Mouse (Mus musculus) heart, embryonic 11.5 days (tissue): ENCODE measurements around the gene Tcf25. TPM values are rescaled to one million over a fixed set of nuclear protein-coding genes. Genes with fewer than 3 reads are reported as not detected.
"Not testable (repeated sequence)": the region's sequence is repeated elsewhere in the genome, so short reads cannot be mapped to it uniquely, and the experiment has no call there.

Experiments used
- ATAC-seq: fragments of 200-750 bp; cut with Nextera tagmentation; replicated peaks from 2 replicates; pipeline ENCODE4 v1.8.0; 2017; ENCODE audit warnings: moderate library complexity; ENCODE audit not compliant: insufficient number of reproducible peaks, low FRiP score, low TSS enrichment
- H3K27ac ChIP-seq: fragments of 300-500 bp; sonication (generic); 2 replicates; pipeline ENCODE4 v1.5.1; 2014; ENCODE audit warnings: mild to moderate bottlenecking, low read depth, low read length
- H3K27me3 ChIP-seq: fragments of 300-500 bp; sonication (generic); 2 replicates; pipeline ENCODE4 v1.6.1; 2014; ENCODE audit warnings: mild to moderate bottlenecking, low read length, mixed read lengths; ENCODE audit not compliant: control insufficient read depth, insufficient read depth
- H3K36me3 ChIP-seq: fragments of 300-500 bp; sonication (generic); 2 replicates; pipeline ENCODE4 v1.6.1; 2014; ENCODE audit warnings: mild to moderate bottlenecking, low read length, moderate library complexity, mixed read lengths; ENCODE audit not compliant: control insufficient read depth, insufficient read depth
- H3K4me1 ChIP-seq: fragments of 300-500 bp; sonication (generic); 2 replicates; pipeline ENCODE4 v1.6.1; 2014; ENCODE audit warnings: low read length; ENCODE audit not compliant: control insufficient read depth, insufficient read depth
- H3K4me2 ChIP-seq: fragments of 300-500 bp; sonication (generic); 2 replicates; pipeline ENCODE4 v1.6.1; 2014; ENCODE audit warnings: mild to moderate bottlenecking, moderate library complexity
- H3K4me3 ChIP-seq: fragments of 300-500 bp; sonication (generic); 2 replicates; pipeline ENCODE4 v1.5.1; 2014; ENCODE audit warnings: low read depth, low read length
- H3K9ac ChIP-seq: fragments of 300-500 bp; sonication (generic); 2 replicates; pipeline ENCODE4 v1.6.1; 2014; ENCODE audit warnings: mild to moderate bottlenecking, low read depth, low read length, moderate library complexity
- H3K9me3 ChIP-seq: fragments of 300-500 bp; sonication (generic); replicated peaks from 2 replicates; pipeline ENCODE4 v1.6.1; 2016; ENCODE audit warnings: low read length; ENCODE audit not compliant: control insufficient read depth
- WGBS: fragments of 180-500 bp; shearing (Covaris S2); extraction: QIAGEN DNeasy Blood & Tissue Kit; methylation state at CpG from one replicate; pipeline ENCODE4 v1.1.7; 2014; ENCODE audit not compliant: insufficient replicate concordance; 5-methylcytosine and 5-hydroxymethylcytosine counted together
- polyA plus RNA-seq: library from polyadenylated mRNA; unstranded; fragments of >200 nt; fragmentation: Nextera tagmentation; extraction: Ambion mirVana; gene quantifications from 2 replicates; pipeline ENCODE4 v1.2.1, GENCODE M21; 2014

Gene Tcf25
- polyA plus RNA-seq, 1 experiment from 2014 or later: 148 TPM

DNA sequence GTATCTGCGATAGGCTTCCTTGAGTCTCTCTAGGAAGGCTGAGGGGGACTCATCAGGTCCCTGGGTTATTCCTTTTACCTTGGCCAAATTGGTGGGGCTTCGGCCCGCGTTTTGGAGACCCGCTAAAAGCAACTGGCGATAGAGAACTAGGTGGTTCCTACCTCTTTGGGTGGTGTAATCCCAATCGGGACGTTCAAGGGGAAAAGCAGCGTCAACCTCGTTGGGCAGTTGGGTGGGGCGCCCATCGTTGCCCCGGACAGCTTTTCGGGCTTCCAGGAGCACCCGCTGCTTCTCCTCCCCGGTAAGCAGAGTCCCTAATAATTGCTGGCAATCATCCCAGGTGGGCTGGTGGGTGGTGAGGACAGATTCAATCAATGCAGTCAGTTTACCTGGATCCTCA is 58.8 kb downstream of the Tcf25 start:
- Histone ChIP-seq H3K36me3 (no peaks in the 10 kb centered on the region), H3K4me3 (no peak overlapping the region), H3K4me1 (no peaks in the 10 kb centered on the region), H3K9me3 (peaks cover 25% of the 10 kb centered on the region), H3K27me3 (no peaks in the 10 kb centered on the region), H3K27ac (no peak overlapping the region), H3K4me2 (no peak overlapping the region), H3K9ac (no peak overlapping the region)
- 95% methylated on average over 16 of the region's 16 CpGs for WGBS
- no peak for ATAC-seq

DNA sequence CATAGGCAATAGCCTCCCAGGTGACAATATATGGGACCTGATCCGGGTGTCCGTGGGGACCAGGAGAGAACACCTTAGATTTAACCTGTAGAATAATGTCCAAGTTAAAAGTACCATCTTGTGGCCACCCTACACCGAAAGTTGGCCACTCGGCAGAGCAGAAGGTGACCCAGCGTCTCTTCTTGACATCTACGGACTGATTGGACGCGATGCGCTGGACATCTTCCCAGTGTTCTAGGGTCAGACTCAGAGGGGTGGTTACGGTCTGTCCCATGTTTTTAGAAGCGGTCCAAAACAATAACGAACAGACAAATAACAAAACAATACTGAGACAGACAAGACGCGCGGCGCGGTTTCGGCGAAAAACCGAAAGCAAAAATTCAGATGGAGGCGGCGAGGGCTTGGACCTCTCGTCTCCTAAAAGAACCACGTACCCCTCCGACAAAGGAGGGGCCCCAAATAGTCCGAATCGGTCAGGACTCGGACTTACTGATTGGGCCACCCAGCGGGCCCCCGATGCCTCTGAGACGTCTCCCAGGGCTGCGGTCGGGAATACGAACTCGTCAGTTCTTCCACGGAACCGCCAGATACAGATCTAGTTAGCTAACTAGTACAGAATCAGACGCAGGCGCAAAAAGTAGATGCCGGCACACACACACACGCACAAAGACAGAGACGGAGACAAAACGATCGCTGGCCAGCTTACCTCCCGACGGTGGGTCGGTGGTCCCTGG is 59.9 kb downstream of the Tcf25 start:
- WGBS: 93% methylated on average over 44 of the region's 47 CpGs
- not testable (repeated sequence) for ATAC-seq
- H3K9me3 ChIP-seq: peaks cover 15% of the 10 kb centered on the region

DNA sequence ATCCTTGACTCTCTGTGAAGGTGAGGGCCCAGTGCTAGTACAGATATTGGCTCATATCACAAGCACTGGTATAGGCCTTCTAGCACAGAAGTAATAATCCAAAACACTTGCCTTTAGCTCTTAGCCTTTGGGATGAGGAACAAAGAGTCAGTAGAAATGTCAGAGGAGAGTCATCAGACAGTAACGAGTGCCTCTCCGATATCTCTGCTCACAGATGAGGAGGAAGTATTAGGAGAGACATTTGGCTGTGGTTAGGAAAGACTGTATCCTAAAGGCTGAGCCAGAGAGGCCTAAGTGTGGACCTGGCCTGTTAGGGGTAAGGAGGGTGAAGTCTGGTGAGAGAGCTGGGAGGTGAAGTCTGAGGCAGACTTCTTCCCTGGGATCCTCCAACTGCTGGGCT is 68.2 kb downstream of the Tcf25 start:
- no peak for ATAC-seq
- WGBS: 85% methylated on average over 2 of the region's 2 CpGs
- Histone ChIP-seq H3K4me1 (peaks cover 15% of the 10 kb centered on the region), H3K9ac (no peak overlapping the region), H3K4me2 (no peak overlapping the region), H3K9me3 (no peaks in the 10 kb centered on the region), H3K27me3 (no peaks in the 10 kb centered on the region), H3K36me3 (no peaks in the 10 kb centered on the region), H3K4me3 (no peak overlapping the region), H3K27ac (no peak overlapping the region)

More for the DNA sequence above, 59.9 kb downstream of the Tcf25 start:
- not testable (repeated sequence) for H3K27me3 ChIP-seq, H3K4me1 ChIP-seq, H3K4me3 ChIP-seq, H3K36me3 ChIP-seq, H3K9ac ChIP-seq, H3K4me2 ChIP-seq, H3K27ac ChIP-seq

DNA sequence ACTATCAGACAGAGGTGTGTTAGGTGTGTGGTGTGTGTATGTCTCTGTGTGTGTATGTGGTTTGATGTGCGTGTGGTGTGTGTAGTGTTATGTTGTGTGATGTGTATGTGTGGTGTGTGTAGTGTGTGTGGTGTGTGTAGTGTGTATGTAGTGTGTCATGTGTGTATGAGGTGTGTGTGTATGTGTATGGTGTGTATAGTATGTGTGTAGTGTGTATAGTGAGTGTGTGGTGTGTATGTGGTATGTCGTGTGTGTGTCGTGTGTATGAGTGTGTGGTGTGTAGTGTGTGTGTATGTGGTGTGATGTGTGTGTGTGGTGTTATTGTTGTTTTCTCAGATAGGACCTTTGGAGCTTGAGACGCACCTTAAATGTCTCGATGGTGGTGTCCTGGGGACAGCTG is 68.8 kb downstream of the Tcf25 start:
- H3K9ac ChIP-seq: no peak overlapping the region
- H3K27ac ChIP-seq: no peak overlapping the region
- H3K27me3 ChIP-seq: no peaks in the 10 kb centered on the region
- H3K36me3 ChIP-seq: no peaks in the 10 kb centered on the region
- peak overlapping the region; percentile 76 for H3K4me2 ChIP-seq
- H3K9me3 ChIP-seq: no peaks in the 10 kb centered on the region
- H3K4me3 ChIP-seq: peak overlapping the region; percentile 56; the same call in 1 of the 2 replicates
- H3K4me1 ChIP-seq: peaks cover 20% of the 10 kb centered on the region
- WGBS: 84% methylated on average over 5 of the region's 5 CpGs
- ATAC-seq: no peak

DNA sequence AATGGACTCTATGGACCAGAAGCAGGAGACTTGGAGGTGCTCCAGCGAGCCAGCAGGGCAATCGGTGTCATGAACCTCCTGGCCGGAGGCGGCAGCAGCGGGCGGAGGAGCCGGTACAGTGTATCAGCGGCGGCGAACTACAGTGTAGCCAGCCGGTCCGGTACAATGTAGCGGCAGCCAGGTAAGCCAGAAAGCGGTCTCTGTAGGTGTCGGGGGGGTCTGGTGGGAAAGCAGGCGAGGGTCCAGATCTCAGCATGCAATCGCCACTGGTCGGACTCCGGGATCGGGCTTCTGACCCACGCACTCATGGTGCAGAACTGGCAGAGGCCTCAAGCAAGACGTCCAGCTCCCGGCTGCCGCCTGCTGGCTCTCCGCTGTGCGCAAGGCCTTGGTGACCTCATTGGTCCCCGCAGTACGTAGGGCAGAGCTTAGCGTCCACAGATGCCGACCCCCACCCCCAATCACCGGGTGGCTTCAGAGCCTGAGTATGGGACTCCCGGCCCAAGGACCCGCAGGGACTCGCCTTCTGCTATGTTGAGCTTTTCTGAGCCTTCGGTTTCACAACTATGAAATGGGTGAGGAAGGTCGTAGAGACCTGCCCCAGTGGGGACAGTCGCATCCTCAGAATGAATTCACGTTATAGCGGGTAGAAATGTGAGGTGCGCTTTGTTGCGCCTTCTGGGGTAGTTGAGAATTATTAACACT is 69.5 kb downstream of the Tcf25 start:
- Histone ChIP-seq H3K9me3 (no peaks in the 10 kb centered on the region), H3K27ac (peak overlapping the region; percentile 84), H3K36me3 (no peaks in the 10 kb centered on the region), H3K9ac (peak overlapping the region; percentile 91), H3K4me1 (peaks cover 22% of the 10 kb centered on the region), H3K4me3 (peak overlapping the region; percentile 56), H3K27me3 (no peaks in the 10 kb centered on the region), H3K4me2 (peak overlapping the region; percentile 76)
- 2% methylated on average over 41 of the region's 41 CpGs for WGBS
- ATAC-seq: peak; percentile 85

DNA sequence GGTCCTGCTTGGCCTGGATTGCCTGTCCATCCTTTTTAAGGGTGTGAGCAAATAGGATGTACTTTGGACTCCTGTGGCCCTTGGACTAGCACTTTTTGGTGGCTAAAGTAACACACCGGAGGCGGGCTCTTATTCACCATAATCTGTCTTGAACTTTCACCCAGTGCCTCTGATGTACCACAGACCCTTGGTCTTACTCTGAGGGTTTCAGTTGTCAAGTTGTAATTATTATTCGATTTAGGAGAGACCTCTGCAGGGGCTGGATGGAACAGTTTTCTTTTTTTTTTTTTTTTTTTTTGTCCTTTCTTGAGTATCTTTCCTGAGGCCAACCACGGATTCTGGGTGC is 70.0 kb downstream of the Tcf25 start:
- H3K9ac ChIP-seq: peak overlapping the region; percentile 91
- no peak overlapping the region for H3K27ac ChIP-seq
- H3K27me3 ChIP-seq: no peaks in the 10 kb centered on the region
- WGBS: 39% methylated on average over 4 of the region's 4 CpGs
- peak overlapping the region; percentile 76 for H3K4me2 ChIP-seq
- peak overlapping the region; percentile 56 for H3K4me3 ChIP-seq
- peaks cover 22% of the 10 kb centered on the region for H3K4me1 ChIP-seq
- H3K36me3 ChIP-seq: no peaks in the 10 kb centered on the region
- no peaks in the 10 kb centered on the region for H3K9me3 ChIP-seq
- ATAC-seq: no peak

DNA sequence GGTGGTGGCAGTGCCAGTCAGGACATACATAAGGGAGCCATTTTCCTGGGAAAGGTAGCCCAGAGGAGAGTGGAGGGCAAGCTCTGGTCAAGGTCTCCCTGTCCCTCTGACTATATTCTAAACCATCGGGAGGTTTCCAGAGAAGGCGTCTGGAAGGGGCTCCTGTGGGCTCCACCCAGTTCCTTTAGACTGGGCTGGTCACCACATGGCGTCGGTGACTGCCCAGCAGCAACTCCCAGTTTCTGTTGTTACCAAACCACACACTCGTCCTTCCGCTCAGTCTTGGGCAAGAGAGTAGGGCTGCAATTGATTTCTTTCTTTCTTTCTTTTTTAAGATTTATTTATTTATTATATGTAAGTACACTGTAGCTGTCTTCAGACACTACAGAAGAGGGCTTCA is 70.6 kb downstream of the Tcf25 start:
- no peak overlapping the region for H3K4me2 ChIP-seq
- peaks cover 22% of the 10 kb centered on the region for H3K4me1 ChIP-seq
- H3K27me3 ChIP-seq: no peaks in the 10 kb centered on the region
- H3K27ac ChIP-seq: no peak overlapping the region
- no peak for ATAC-seq
- H3K9ac ChIP-seq: no peak overlapping the region
- H3K4me3 ChIP-seq: no peak overlapping the region
- no peaks in the 10 kb centered on the region for H3K9me3 ChIP-seq
- 76% methylated on average over 6 of the region's 6 CpGs for WGBS
- no peaks in the 10 kb centered on the region; the same call in 1 of the 2 replicates for H3K36me3 ChIP-seq

DNA sequence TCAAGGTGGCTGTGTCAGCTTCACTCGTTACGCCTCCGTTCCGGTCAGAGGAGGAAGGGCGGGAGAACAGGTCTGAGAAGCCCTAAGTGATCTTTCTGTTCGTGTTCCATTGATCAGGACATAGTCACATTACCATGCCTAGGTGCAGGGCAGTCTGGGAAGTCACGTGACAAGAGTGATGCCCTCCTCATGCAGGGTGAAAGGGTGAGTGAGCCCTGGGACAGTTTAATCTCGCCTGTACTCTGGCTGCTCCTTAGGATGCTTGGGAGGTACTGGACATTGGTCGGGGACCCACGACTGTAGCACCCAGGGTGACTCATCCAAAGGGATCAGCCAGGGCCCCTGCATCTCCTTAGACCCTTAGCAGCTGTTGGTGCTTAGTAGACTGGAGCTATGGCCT is 72.4 kb downstream of the Tcf25 start:
- Histone ChIP-seq H3K27me3 (no peaks in the 10 kb centered on the region), H3K4me2 (no peak overlapping the region), H3K27ac (peak overlapping the region; percentile 29; the same call in 1 of the 2 replicates), H3K9ac (no peak overlapping the region), H3K4me3 (no peak overlapping the region), H3K36me3 (no peaks in the 10 kb centered on the region; the same call in 1 of the 2 replicates), H3K4me1 (peaks cover 22% of the 10 kb centered on the region), H3K9me3 (no peaks in the 10 kb centered on the region)
- 70% methylated on average over 10 of the region's 10 CpGs for WGBS
- ATAC-seq: no peak
